Mouse (Mus musculus): ENCODE data around the gene Lipc.

DNA sequence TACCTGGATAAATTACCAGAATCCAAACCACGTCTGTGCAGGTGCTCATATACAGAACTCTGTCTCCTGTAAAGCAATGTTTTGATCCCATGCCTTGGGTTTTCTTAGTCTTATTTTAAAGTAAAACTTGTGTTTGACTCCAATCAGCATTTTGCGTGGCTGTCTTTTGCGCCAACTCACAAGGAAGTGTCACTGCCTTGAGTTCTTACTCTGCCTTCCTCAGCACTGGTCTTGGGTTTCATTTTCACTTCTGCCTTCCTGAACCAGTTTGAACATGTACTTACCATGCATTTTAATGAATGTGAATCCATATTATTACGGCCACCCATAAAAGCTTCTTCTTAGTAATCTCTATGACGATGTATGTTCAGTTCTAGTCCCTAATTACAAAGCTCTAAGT is 191.1 kb downstream of the Lipc start:
- TF ChIP-seq POLR2A (IDR thresholded peaks at IDR 0.05; ENCODE audit: extremely low read depth, insufficient read depth, low read length) (no peak), CTCF (IDR thresholded peaks at IDR 0.05; ENCODE audit: low read depth, low read length) (no peak)
